Mouse (Mus musculus) intestine, postnatal 0 days (tissue): ENCODE results near the gene Wdtc1. TPM values are rescaled to one million over a fixed set of nuclear protein-coding genes. Genes with fewer than 3 reads are reported as not detected.

ENCODE experiments used
- ATAC-seq: fragments of 200-750 bp; cut with Nextera tagmentation; 2 replicates; pipeline ENCODE4 v1.8.0; 2017; ENCODE audit warnings: mild to moderate bottlenecking, moderate TSS enrichment, moderate library complexity
- H3K27ac ChIP-seq: fragments of 300-500 bp; sonication (generic); 2 replicates; pipeline ENCODE4 v1.5.1; 2014; ENCODE audit warnings: mild to moderate bottlenecking, low read depth, low read length, moderate library complexity
- H3K27me3 ChIP-seq: fragments of 300-500 bp; sonication (generic); replicated peaks from 2 replicates; pipeline ENCODE4 v1.6.1; 2014; ENCODE audit warnings: low read length, mixed read lengths; ENCODE audit not compliant: control insufficient read depth, insufficient read depth
- H3K36me3 ChIP-seq: fragments of 300-500 bp; sonication (generic); 2 replicates; pipeline ENCODE4 v1.6.1; 2014; ENCODE audit warnings: mild to moderate bottlenecking, moderate library complexity; ENCODE audit not compliant: control insufficient read depth, insufficient read depth
- H3K4me1 ChIP-seq: fragments of 300-500 bp; sonication (generic); replicated peaks from 2 replicates; pipeline ENCODE4 v1.6.1; 2014; ENCODE audit warnings: antibody characterized with exemption, low read length, mixed read lengths; ENCODE audit not compliant: control insufficient read depth, insufficient read depth
- H3K4me2 ChIP-seq: fragments of 300-500 bp; sonication (generic); replicated peaks from 2 replicates; pipeline ENCODE4 v1.6.1; 2014; ENCODE audit warnings: low read depth, mild to moderate bottlenecking, moderate library complexity
- H3K4me3 ChIP-seq: fragments of 300-500 bp; sonication (generic); 2 replicates; pipeline ENCODE4 v1.5.1; 2014; ENCODE audit warnings: low read depth, low read length
- H3K9ac ChIP-seq: fragments of 300-500 bp; sonication (generic); 2 replicates; pipeline ENCODE4 v1.6.1; 2014; ENCODE audit warnings: mild to moderate bottlenecking, low read depth, low read length
- H3K9me3 ChIP-seq: fragments of 300-500 bp; sonication (generic); 2 replicates; pipeline ENCODE4 v1.6.1; 2016; ENCODE audit warnings: mixed run types; ENCODE audit not compliant: control insufficient read depth
- CTCF ChIP-seq: sonication (generic); IDR thresholded peaks from 2 replicates; pipeline ENCODE4 v1.5.1; 2016; ENCODE audit warnings: low read depth, mild to moderate bottlenecking, control low read depth, antibody characterized with exemption, moderate library complexity
- WGBS: fragments of 180-500 bp; shearing (Covaris S2); extraction: QIAGEN DNeasy Blood & Tissue Kit; methylation state at CpG from one replicate; pipeline ENCODE4 v1.1.7; 2014; 5-methylcytosine and 5-hydroxymethylcytosine counted together
- polyA plus RNA-seq: library from polyadenylated mRNA; unstranded; fragments of >200 nt; fragmentation: Nextera tagmentation; extraction: Ambion mirVana; gene quantifications from 2 replicates; pipeline ENCODE4 v1.2.1, GENCODE M21; 2015

Gene Wdtc1
- polyA plus RNA-seq, 1 experiment from 2014 or later, result 7.2 TPM

DNA sequence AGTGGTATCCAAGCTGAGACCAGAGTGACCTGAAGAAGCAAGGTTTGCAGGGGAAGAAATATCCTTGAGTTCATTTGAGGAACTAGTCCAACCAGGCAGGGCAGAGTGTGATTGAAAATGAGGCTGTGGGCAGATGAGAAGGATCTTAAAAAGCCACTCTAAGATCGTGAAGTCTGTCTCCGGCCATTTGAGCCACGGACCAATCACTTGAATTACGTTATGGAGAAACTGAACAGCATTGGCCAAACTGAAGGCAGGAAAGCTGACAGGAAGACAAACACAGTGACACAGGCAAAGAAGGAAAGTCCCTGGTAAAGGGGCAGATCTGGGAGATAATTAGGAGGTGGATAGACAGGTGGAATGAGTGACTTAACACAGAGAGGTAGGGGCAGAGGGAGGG is 6.7 kb downstream of the Wdtc1 start:
- Histone ChIP-seq H3K4me3 (no peak overlapping the region), H3K27ac (no peak overlapping the region), H3K36me3 (no peaks in the 10 kb centered on the region), H3K9ac (no peak overlapping the region), H3K9me3 (no peaks in the 10 kb centered on the region), H3K27me3 (no peaks in the 10 kb centered on the region), H3K4me1 (no peaks in the 10 kb centered on the region), H3K4me2 (no peak overlapping the region)
- WGBS, result 61% methylated on average over 4 of the region's 4 CpGs
- ATAC-seq, result no peak
- no peak for TF ChIP-seq CTCF

GRCm38 (mm10) chr4:133345702-133346101 is 7.6 kb downstream of the Wdtc1 start:
- TF ChIP-seq CTCF, result peak; percentile 56
- no peaks in the 10 kb centered on the region for H3K9me3 ChIP-seq
- H3K27ac ChIP-seq, result no peak overlapping the region
- H3K4me1 ChIP-seq, result no peaks in the 10 kb centered on the region
- WGBS, result 84% methylated on average over 6 of the region's 6 CpGs
- no peaks in the 10 kb centered on the region for H3K27me3 ChIP-seq
- no peak overlapping the region for H3K4me3 ChIP-seq
- no peak overlapping the region for H3K9ac ChIP-seq
- H3K4me2 ChIP-seq, result no peak overlapping the region
- ATAC-seq, result no peak
- H3K36me3 ChIP-seq, result no peaks in the 10 kb centered on the region

DNA sequence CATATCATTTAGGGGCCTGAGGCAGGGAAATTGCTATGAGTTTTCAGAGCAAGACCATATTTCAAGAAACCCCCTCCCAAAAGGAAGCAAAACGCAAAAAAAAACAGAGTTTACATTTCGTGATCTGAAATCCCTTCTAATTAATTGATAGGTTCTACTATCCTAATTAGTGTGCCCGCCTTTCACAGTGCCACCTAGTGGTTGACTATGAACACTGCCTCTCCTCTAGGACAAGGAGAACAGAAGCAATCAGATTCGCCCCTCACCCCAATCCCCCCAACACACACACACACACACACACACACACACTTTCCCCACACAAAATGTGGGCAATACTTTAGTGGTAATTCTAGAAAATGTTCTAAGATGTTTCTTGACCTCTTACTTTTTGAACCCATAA is 9.2 kb downstream of the Wdtc1 start:
- Histone ChIP-seq H3K4me2 (no peak overlapping the region), H3K9ac (no peak overlapping the region), H3K27ac (no peak overlapping the region), H3K9me3 (no peaks in the 10 kb centered on the region), H3K36me3 (no peaks in the 10 kb centered on the region), H3K4me1 (no peaks in the 10 kb centered on the region), H3K27me3 (no peaks in the 10 kb centered on the region), H3K4me3 (no peak overlapping the region)
- peak; percentile 85 for TF ChIP-seq CTCF
- 6% methylated on average over 4 of the region's 4 CpGs for WGBS
- ATAC-seq, result no peak

DNA sequence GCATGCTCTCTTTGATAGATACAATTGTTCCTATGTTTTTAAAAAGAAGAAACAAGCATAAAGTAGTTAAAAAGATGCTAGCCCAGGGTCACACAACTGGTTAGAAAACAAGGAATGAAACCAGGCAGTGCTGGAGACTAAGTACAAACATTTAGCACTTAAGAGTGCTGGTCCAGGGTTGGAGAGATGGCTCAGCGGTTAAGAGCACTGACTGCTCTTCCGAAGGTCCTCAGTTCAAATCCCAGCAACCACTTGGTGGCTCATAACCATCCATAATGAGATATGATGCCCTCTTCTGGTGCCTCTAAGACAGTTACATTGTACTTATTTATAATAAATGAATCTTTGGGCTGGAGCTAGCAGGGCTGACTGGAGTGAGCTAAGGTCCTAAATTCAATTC is 13.1 kb downstream of the Wdtc1 start:
- no peak overlapping the region for H3K27ac ChIP-seq
- H3K36me3 ChIP-seq, result no peaks in the 10 kb centered on the region
- H3K4me1 ChIP-seq, result no peaks in the 10 kb centered on the region
- H3K4me2 ChIP-seq, result no peak overlapping the region
- H3K9me3 ChIP-seq, result no peaks in the 10 kb centered on the region
- 89% methylated on average over 2 of the region's 2 CpGs for WGBS
- no peak overlapping the region for H3K9ac ChIP-seq
- ATAC-seq, result no peak
- no peak for TF ChIP-seq CTCF
- H3K27me3 ChIP-seq, result no peaks in the 10 kb centered on the region
- no peak overlapping the region for H3K4me3 ChIP-seq

DNA sequence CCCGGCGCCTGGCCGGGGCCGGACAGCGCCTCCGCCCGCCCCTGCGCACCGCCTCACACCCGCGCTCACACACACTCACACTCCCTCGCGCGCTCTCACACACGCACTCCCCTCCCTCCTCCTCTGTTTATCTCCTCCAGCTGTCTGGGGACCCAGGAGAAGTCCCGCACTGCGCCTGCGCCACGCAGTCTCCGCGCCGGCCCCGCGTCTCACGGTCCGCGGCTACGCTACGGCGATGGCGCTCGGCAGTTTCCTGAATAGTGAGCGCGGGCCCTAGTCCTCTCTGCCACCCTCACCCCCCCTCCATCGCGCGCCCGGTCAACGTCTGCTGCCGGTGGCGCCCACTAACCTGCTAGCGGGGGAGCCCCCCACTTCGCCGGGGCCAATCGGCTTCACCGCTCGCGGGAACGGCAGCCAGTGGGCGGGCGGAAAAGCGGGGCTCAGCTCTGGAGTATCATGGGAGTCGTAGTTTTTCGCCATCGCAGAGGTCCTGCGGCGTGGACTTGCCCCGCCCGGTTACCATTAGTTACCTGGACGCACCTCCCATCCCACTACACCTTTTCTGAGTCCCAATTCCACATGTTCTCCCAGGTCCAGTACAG is 14.0 kb downstream of the Wdtc1 start:
- WGBS, result under 1% methylated on average over 53 of the region's 60 CpGs
- no peaks in the 10 kb centered on the region for H3K4me1 ChIP-seq
- peak overlapping the region; percentile 71 for H3K9ac ChIP-seq
- H3K4me2 ChIP-seq, result peak overlapping the region; percentile 97
- peak; percentile 91 for ATAC-seq
- peak overlapping the region; percentile 84 for H3K4me3 ChIP-seq
- H3K36me3 ChIP-seq, result no peaks in the 10 kb centered on the region
- H3K9me3 ChIP-seq, result no peaks in the 10 kb centered on the region
- TF ChIP-seq CTCF, result no peak; the same call in 1 of the 2 replicates
- no peaks in the 10 kb centered on the region for H3K27me3 ChIP-seq
- H3K27ac ChIP-seq, result peak overlapping the region; percentile 69

GRCm38 (mm10) chr4:133338521-133339095 is 14.7 kb downstream of the Wdtc1 start:
- Histone ChIP-seq H3K4me3 (peak overlapping the region; percentile 84), H3K4me2 (peak overlapping the region; percentile 97), H3K27ac (peak overlapping the region; percentile 69), H3K36me3 (no peaks in the 10 kb centered on the region), H3K9me3 (no peaks in the 10 kb centered on the region), H3K27me3 (no peaks in the 10 kb centered on the region), H3K4me1 (no peaks in the 10 kb centered on the region), H3K9ac (peak overlapping the region; percentile 71)
- ATAC-seq, result peak; percentile 34
- WGBS, result 2% methylated on average over 37 of the region's 39 CpGs
- no peak for TF ChIP-seq CTCF
